Mouse (Mus musculus) mesoderm, embryonic 11.5 days (tissue): ENCODE data around the gene Bnip3.

Experiments used
- DNase-seq: peaks from one replicate; pipeline ENCODE4 v3.0.0-alpha.2; 2012; ENCODE audit warnings: low read depth, low spot score

Bnip3 gene

GRCm38 (mm10) chr7:138906441-138906840 lies 2.9 kb downstream of the Bnip3 start:
- DNase-seq = no peak

GRCm38 (mm10) chr7:138903886-138904435 lies 5.4 kb downstream of the Bnip3 start:
- no peak for DNase-seq

DNA sequence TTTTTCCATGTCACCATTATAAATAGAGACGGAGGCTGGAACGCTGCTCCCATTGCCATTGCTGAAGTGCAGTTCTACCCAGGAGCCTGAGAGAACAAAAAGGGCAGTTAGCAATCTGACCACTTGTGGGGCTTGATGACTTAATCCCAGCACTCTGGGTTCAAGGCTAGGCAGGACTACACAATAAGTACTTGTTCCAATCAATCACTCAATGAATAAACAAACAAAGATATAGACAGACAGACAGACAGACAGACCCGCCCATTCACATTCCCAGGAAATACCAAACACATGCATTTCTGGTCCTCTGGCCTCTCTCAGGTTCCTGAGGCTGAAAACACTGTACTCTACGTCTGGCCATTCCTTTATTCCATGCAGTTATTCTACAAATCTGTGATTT lies 10.6 kb downstream of the Bnip3 start:
- DNase-seq = no peak

- DNase-seq = no peak
Observed at GRCm38 (mm10) chr7:138898122-138898521, 11.2 kb downstream of the Bnip3 start.

DNA sequence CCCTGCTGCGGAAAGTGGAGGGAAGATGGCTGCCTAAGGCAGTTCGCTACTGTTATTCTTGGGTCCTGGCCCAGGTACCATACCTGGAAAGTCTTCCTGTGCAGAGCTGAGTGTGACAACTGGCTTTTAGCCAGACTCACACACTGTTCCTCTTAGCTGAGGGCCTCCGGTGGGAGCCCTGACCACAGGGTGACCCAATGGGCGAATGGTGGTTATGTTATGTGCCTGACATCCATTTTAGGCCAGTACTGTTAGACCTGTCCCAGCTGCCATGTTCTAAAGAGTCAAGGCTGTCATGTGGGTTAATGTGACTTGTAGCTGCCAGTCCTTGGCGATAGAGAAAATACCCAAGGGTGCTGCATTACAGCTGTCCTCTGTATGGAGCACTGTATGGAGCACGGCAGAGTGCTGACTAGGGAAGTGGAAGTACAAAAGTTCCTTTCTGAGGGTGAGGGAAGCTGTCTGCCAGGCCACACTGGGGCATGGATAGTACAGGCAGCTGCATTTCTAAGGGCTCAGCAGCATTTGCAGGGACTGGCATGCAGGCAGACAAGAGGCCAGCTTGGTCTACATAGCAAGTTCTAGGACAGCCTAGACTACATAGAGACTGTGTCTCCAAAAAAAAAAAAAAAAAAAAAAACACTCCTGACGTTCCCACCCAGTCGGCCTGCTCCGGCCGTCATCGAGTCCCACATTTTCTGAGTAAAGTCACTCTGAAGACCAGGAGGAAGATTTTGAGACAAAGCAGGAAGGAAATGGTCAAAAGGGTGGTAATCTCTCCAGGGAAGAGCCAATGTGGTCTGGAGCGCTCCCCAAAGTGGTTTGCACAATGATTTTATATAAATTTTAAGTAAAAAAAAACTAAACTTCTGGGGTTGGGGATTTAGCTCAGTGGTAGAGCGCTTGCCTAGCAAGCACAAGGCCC lies 23.7 kb downstream of the Bnip3 start:
- no peak for DNase-seq

DNA sequence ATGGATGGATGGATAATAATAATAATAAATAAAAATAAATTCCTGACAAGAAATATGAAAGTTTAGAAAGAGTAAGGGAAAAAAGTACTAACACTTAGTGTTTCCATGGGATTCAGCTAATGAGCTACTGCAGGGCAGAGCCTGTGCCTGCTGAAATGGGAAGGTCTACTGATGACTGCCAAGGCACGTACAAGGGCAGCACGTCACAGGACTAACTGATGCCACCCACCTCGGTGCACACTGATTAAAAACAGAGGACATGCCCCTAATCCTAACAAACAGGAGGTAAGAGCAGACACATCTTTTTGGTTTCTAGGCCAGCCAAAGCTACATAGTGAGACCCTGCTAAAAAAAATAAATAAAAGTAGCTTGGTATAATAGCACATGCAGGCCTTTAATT lies 25.6 kb downstream of the Bnip3 start:
- no peak for DNase-seq

DNA sequence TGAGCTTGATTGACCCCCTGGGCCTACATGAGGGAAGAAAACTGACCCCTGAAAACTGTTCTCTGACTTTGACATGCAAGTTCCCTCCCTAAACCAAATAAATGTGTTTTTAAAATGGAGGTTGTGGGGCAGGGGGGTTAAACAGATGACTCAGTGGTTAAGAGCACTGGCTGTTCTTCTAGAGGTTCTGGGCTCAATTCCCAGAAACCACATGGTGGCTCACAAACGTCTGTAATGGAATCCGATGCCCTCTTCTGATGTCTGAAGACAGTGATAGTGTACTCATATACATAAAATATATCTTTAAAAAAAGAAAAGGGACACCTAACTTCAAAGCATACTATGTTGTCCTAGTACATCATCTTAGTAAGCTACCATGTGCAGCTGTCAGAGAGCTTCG lies 34.3 kb downstream of the Bnip3 start:
- no peak for DNase-seq

GRCm38 (mm10) chr7:138872956-138873355 lies 36.4 kb downstream of the Bnip3 start:
- DNase-seq = no peak

GRCm38 (mm10) chr7:138868316-138868715 lies 41.0 kb downstream of the Bnip3 start:
- DNase-seq = no peak

DNA sequence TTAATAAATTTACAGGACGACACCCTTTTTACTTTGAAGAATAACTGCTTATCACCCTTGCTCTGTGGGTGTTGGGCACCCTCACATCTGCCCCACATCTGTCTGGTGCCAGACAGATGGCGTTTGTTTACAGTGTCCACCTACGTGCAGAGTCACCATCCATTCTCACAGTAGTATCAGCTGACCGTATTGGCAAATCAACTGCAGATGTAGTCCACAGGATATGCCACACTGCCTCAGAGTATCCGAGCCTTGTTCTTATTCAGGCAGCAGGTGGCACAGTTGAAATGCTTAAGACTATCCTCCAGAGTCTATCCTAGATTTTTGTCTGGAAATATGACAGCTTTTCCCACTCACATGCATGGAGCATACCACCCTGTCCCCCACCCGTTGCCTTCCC lies 42.0 kb downstream of the Bnip3 start:
- peak; percentile 9 for DNase-seq

- no peak for DNase-seq
Observed at GRCm38 (mm10) chr7:138864776-138865175, 44.5 kb downstream of the Bnip3 start.

- DNase-seq = peak; percentile 28
Observed at GRCm38 (mm10) chr7:138863950-138864572, 45.3 kb downstream of the Bnip3 start.

- DNase-seq = no peak
Observed at GRCm38 (mm10) chr7:138856670-138857069, 52.6 kb downstream of the Bnip3 start.

- no peak for DNase-seq
Observed at GRCm38 (mm10) chr7:138854201-138854600, 55.1 kb downstream of the Bnip3 start.

GRCm38 (mm10) chr7:138853417-138854031 lies 55.8 kb downstream of the Bnip3 start:
- no peak for DNase-seq

DNA sequence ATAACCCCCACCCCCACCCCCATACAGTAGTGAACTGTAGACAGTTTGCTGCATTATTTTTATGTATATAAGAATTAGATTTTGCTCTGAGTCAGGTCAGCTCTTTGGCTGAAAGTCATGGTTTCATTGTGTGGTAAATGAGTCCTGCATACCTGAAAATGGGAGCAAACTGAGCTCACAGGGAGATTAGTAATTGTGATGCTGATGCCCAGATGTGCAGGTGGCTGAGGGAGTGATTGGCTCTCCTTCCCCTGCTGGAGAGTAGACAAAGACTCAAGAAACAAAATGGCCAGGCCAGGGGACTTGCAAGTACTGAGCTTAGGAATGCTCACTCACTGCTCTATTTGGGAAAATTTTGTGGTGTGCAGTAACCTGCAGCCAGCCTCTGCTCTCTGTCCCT lies 59.2 kb downstream of the Bnip3 start:
- DNase-seq = no peak

GRCm38 (mm10) chr7:138848028-138848920 lies 61.0 kb downstream of the Bnip3 start:
- DNase-seq = no peak

GRCm38 (mm10) chr7:138847316-138848027 lies 61.8 kb downstream of the Bnip3 start:
- DNase-seq = no peak

DNA sequence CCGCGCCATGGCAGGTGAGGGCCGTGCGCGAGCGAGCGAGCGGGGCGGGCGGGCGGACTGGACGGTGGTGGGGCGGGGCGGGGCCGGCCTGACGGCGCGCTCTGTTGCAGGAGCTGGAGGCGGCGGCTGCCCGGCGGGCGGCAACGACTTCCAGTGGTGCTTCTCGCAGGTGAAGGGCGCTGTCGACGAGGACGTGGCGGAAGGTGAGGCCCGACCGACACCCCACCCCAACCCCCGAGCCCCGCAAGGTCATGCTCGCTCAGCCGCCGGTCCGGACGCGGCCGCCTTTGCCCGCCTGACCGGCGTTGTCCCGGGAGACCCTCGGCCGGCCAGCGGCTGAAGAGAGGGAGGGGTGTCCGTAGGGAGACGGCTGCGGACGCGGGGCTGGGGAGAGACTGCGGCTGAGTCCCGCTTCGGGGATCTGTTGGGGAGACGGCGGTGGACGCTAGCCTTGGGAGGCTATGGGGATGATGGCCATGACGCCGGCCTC lies 62.8 kb downstream of the Bnip3 start:
- DNase-seq = no peak
